Mouse (Mus musculus) heart, postnatal 0 days (tissue): ENCODE measurements at regions not wholly inside any gene's neighbourhood (a gene's known extent, or its start where the extent isn't known, plus 50 kb on each side); places are given as distances from the start of the nearest gene placed in this dataset.

Source experiments
- CTCF ChIP-seq: IDR thresholded peaks from 2 replicates; pipeline ENCODE4 v1.5.1; 2016; ENCODE audit warnings: antibody characterized with exemption, control low read depth, low read depth
- EP300 ChIP-seq: IDR thresholded peaks from 2 replicates; pipeline ENCODE4 v1.6.1; 2016; ENCODE audit warnings: antibody characterized with exemption, low read depth

DNA sequence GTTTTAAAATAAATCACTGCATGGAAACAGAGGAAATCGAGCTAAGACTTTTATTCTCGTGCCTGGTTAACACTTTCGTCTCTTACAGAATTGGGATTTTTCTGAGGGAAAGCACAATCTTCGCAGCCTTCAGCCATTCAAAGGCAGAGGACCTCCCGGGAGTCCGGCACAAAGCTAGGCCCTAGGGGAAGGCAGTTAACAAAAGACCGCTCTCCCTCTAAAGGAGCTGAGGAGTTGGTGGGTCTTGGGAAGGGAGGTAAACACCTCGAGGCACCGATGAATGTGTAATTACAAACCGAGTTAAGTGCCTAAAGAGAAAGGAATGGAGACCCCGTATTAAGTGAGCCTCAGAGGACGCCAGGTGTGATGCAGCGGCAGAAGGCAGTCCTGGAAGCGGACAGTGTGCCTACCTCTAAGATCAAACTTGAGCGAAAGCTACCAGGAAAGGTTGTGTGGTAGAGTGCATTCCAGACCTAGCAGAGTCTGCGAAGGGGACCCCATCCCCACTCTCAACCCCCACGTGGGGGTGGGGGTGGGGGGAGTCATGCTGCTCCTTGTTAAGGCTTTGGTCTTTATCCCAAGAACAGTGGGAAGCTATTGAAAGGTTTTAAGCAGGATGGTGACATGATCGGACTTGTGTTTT, 58.9 kb upstream of the Efna5 start:
- TF ChIP-seq CTCF (no peak), EP300 (no peak)
